Mouse (Mus musculus) B cell, adult (primary cell): ENCODE results near the gene 2510009E07Rik. TPM values are rescaled to one million over a fixed set of nuclear protein-coding genes. Genes with fewer than 3 reads are reported as not detected.

ENCODE experiments used
- total RNA-seq: library from RNA; stranded (reverse); gene quantifications from 4 replicates; pipeline ENCODE4 v1.2.4, GENCODE M21; 2023; ENCODE audit not compliant: inconsistent age

The 2510009E07Rik gene
- total RNA-seq, result 0.45 to 1.2 TPM (median 0.60 TPM) in 4 replicates

DNA sequence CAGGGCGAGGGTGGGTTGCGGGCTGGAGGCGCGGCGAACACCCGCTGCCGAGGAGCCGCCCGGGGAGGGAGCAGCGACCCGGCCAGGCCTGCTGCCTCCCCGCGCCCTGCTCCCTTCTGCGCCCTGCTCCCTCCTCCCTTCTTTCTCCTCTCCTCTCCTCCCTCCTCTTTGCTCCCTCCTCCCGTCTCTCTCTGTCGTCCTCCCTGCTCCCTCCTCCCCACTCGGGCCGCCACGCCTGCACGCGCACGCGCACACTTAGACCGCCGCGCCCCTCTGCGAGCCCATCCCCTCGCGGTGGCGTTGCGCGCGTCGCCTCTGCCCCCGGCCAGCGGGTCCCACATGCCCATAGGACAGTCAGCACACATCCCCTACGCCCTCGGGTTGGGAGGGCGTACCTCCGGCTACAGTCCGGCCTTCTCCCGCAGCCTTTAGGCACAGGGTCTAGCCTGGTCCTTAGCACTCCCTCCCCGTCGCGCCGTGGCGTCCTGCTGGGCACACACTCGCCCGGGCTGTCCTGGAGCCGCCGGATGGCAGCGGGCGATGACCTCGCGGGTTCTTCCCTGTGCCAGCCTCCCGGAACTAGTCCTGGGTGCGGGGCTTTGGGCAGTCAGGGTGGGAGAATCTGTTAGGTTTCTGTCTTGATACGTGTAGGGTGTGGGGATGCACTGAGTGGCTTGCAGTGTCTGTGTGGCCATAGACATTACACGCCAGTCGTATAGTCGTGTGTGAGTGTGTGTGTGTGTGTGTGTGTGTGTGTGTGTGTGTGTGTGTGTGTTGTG is at the start of gene 2510009E07Rik:
Gene 2510009E07Rik (minus strand): TSS at position 203 of the 779 bp plus-strand sequence.

Other genes starting within 250 kb of the 2510009E07Rik start
- 2.4 to 3.1 TPM (median 2.8 TPM) in 4 replicates for gene Ehhadh, start 93.1 kb upstream of the 2510009E07Rik start, total RNA-seq
- 0.42 to 0.66 TPM (median 0.58 TPM) in 4 replicates for gene Map3k13, start 99.7 kb upstream of the 2510009E07Rik start, total RNA-seq